Mouse (Mus musculus) 3T3-L1 (cell line): ENCODE measurements around the gene Apol7c.
"Not testable (repeated sequence)": the region's sequence is repeated elsewhere in the genome, so short reads cannot be mapped to it uniquely, and the experiment has no call there.

Source experiments
- DNase-seq: peaks from one replicate; pipeline ENCODE4 v3.0.0-alpha.2; 2015; ENCODE audit warnings: low read depth, low spot score

The Apol7c gene

GRCm38 (mm10) chr15:77533216-77533615 lies at the start of gene Apol7c:
Gene Apol7c (minus strand): TSS chr15:77533316.
- no peak for DNase-seq

- no peak for DNase-seq
Measured at GRCm38 (mm10) chr15:77581681-77582080, 48.6 kb upstream of the Apol7c start.

GRCm38 (mm10) chr15:77579311-77579710 lies 46.2 kb upstream of the Apol7c start:
- DNase-seq = no peak

GRCm38 (mm10) chr15:77578801-77579200 lies 45.7 kb upstream of the Apol7c start:
- peak; percentile 16 for DNase-seq

GRCm38 (mm10) chr15:77563219-77563618 lies 30.1 kb upstream of the Apol7c start:
- no peak for DNase-seq

GRCm38 (mm10) chr15:77561792-77562191 lies 28.7 kb upstream of the Apol7c start, which contains the start of gene 1700025B11Rik:
Gene 1700025B11Rik (minus strand): TSS chr15:77561892.
- DNase-seq = no peak

- DNase-seq = not testable (repeated sequence)
Measured at GRCm38 (mm10) chr15:77539221-77539620, 6.1 kb upstream of the Apol7c start.

- DNase-seq = not testable (repeated sequence)
Measured at GRCm38 (mm10) chr15:77523186-77523843, 9.8 kb downstream of the Apol7c start.

GRCm38 (mm10) chr15:77520596-77520995 lies 12.5 kb downstream of the Apol7c start:
- DNase-seq = not testable (repeated sequence)

- DNase-seq = not testable (repeated sequence)
Measured at GRCm38 (mm10) chr15:77507966-77508365, 25.1 kb downstream of the Apol7c start, which contains the start of gene Apol11a. Gene Apol11a (plus strand): TSS chr15:77508271.

GRCm38 (mm10) chr15:77494694-77495093 lies 38.4 kb downstream of the Apol7c start:
- not testable (repeated sequence) for DNase-seq

- DNase-seq = not testable (repeated sequence)
Measured at GRCm38 (mm10) chr15:77493181-77493580, 39.9 kb downstream of the Apol7c start.

- DNase-seq = no peak
Measured at GRCm38 (mm10) chr15:77482140-77482794, 50.8 kb downstream of the Apol7c start.

- not testable (repeated sequence) for DNase-seq
Measured at GRCm38 (mm10) chr15:77476693-77477092, 56.4 kb downstream of the Apol7c start, which contains the start of gene Apol10a. Gene Apol10a (plus strand): TSS chr15:77477047.
